Mouse (Mus musculus): ENCODE results near the gene Ppp1r2. TPM values are rescaled to one million over a fixed set of nuclear protein-coding genes. Genes with fewer than 3 reads are reported as not detected.
A peak's percentile ranks its signal among the peaks of the same experiment; 100 is the strongest.
"Not testable (repeated sequence)": the region's sequence is repeated elsewhere in the genome, so short reads cannot be mapped to it uniquely, and the experiment has no call there.

The Ppp1r2 gene
- 10 to 100 TPM; 85.9 to 87.7 TPM for total RNA-seq (2021)
- long read RNA-seq, experiment 1, full-length matches to known transcripts = 81 of 95 reads
- long read RNA-seq, experiment 1, partial matches to known transcripts = 11 of 95 reads
- long read RNA-seq, experiment 1, other reads (novel, unspliced or antisense) = 3 of 95 reads
- long read RNA-seq, experiment 2, full-length matches to known transcripts = 139 of 156 reads
- long read RNA-seq, experiment 2, partial matches to known transcripts = 10 of 156 reads
- long read RNA-seq, experiment 2, other reads (novel, unspliced or antisense) = 7 of 156 reads

DNA sequence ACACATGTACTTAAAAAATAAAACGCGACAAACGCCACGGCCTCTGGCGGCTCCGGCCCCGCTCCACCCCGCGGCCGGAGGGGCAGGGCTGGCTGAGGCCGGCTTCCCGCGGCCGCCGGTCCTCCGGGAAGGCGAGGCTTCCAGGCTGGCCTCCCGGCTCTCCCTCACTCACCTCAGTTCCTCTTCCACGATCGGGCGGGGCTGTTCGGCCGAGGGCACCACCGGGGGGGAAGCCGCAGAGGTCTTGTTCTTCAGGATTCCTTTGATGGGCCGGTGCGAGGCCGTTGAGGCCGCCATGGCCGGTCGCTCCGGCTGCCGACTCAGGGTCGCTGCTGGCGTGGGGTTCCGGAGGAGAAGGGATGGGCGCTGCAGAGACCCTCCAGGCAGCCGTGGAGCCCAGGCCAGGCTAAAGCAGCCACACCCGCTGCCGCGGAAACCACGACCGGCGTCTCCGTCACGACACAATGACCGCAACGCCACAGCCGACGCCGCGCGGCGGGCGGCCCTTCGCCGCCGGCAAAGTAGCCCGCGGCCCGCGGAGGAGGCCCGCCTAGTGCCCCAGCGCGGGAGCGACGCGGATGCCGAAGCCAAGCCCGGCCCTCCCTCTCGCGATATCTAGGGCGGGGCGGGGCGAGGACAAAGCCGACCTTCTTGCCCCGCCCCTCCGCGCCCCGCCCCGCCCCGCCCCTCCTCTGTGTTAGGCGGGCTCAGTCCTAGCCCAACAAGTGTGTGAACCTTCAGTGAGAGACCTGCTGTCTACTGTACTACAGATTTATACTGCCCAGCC is at the start of gene Ppp1r2:
Ppp1r2 (minus strand) TSS at position 604 of the 787 bp plus-strand sequence.
- peak; percentile 81 to 87 for DNase-seq (ENCODE audit: low spot score in 2 of 2)

DNA sequence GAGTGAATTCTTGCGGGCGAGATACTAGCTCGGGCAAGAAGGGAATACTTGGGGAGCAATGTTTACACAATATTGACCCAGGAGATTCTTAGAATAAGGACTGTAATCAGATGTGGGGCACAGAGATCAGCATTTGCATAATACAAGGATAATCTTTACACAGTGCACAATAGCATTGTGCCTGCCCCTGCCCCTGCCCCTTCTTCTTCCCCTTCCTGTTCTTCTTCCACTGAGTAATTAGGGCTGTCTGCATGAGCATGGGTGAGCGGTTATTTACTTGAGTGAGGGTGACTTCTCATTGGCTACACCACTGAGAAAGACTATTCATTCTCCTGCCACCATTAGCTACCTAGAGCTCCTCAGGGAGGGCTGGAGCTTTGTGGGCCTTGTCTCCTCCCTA is 46.4 kb upstream of the Ppp1r2 start:
- no peak for DNase-seq (ENCODE audit: low spot score in 2 of 2)

DNA sequence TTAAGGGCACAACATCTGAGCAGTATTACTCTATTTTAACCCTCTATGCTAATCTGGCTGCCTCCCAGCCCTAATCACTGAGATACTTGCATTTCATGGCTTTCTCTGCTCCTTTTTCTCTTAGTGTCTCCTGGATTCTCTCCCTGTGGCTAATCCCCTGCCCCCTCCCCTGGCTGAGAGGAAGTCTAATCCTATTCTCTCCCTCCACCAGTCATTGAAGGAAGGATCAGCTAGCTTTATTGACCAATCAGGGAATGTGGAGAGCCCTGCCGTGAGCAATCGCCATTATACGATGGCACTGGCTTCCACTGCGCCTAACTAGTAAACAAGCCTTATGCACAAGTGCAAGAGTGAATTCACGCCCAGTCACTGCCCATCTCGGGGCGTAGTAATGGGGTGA is 45.9 kb upstream of the Ppp1r2 start:
- DNase-seq (ENCODE audit: low spot score in 2 of 2) = no peak

DNA sequence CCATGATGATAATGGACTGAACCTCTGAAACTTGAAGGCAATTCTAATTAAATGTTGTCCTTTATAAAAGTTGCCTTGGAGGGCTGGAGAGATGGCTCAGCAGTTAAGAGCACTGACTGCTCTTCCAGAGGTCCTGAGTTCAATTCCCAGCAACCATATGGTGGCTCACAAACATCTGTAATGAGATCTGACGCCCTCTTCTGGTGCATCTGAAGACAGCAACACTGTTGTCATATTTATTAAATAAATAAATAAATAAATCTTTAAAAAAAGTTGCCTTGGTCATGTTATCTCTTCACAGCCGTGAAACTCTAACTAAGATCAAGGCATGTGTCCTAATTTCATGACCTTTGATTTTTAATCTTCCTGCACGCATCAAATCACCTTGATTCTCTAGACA is 44.6 kb upstream of the Ppp1r2 start:
- DNase-seq (ENCODE audit: low spot score in 2 of 2) = not testable (repeated sequence)

DNA sequence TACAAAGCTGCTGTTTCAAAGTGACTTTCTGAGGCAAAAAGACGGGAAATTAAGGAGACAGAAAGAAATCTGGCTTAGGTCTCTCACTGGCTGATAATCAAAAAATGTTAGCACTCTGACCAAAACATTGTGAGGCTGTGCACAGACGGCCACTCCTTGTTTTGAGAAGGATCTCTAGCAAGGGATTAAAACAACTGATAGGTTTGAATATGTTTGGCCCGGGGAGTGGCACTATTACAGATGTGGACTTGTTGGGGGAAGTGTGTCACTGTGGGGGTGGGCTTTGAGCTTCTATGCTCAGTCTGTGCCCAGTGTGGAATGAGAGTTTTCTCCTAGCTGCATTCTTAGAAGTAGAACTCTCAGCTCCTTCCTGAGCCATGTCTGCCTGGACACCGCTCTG is 44.2 kb upstream of the Ppp1r2 start:
- no peak for DNase-seq (ENCODE audit: low spot score in 2 of 2)

DNA sequence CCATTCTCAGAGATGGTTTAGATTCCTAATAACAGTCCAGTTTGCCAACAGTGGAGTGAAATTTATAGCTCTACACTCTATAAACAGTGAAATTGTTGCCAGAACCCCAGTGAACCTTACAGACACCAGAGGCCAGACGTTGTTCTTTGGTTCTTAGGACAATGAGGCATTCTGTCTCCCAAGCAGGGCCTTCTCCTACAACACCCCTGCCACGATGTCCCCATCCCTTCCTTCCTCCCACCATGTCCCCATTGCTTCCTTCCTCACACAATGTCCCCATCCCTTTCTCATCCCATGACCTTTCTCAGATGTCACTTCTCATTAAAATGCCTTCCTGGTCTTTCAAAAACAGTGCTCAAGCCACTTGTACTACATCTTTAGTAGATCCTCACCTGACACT is 43.3 kb upstream of the Ppp1r2 start:
- no peak for DNase-seq (ENCODE audit: low spot score in 2 of 2)

DNA sequence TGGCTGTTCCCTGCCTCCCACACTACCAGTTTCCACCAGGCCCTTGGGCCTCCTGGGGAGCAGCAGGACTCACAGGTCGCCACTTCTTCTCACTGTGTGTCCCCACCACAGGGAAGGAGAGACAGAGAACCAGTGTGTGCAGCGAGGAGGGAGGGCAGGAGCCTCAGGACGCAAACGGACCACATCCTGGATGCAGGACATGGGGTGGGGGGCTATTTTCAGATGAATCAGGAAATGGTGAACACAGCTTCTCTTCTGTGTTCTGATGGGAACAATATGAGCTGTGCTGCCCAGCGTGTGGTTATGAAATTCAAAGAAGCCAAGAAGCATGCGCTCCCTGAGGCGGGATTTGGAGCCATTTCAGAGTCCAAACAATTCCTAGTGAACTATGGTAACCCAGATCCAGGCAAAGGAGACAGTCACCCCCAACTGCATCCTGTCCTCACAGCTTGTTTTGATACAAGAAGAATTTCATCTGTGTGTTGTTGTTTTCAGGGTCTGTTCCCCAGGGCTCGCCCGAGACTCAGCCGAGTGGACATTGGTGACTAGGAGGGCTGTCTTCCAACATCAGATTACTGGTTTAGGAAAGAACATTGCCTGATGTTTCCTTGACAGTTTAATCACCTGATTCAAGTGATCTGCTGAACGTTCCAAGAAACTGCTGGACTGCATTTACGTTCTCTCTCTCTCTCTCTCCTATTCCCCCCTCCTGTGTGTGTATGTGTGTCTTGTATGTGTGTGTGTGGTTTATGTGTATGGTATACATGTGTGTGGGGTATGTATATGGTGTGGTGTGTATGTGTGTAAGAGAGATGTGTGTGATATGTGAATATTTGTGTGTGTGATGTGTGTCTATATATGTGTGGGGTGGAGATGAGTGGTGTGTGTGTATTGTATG is 41.4 kb upstream of the Ppp1r2 start:
- DNase-seq (ENCODE audit: low spot score in 2 of 2) = not testable (repeated sequence)

DNA sequence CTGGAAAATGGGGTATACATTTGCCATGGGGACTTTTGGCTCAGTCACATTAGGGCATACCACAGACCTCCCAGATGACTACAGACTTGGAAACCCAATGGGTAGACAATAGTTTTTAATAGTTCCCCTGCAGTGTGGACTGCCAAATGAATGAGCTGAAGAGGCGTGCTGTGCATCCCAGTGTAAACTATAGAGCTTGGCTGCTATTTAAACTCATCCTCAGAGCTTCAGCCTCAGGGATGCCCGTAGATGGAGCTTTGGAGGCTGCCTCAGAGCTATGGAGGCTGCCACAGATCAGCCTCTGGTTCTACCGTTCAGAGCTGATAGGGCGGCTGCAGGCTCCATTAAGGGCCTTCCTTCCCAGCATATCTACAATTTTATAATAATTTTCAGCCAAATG is 40.2 kb upstream of the Ppp1r2 start:
- DNase-seq (ENCODE audit: low spot score in 2 of 2) = no peak

DNA sequence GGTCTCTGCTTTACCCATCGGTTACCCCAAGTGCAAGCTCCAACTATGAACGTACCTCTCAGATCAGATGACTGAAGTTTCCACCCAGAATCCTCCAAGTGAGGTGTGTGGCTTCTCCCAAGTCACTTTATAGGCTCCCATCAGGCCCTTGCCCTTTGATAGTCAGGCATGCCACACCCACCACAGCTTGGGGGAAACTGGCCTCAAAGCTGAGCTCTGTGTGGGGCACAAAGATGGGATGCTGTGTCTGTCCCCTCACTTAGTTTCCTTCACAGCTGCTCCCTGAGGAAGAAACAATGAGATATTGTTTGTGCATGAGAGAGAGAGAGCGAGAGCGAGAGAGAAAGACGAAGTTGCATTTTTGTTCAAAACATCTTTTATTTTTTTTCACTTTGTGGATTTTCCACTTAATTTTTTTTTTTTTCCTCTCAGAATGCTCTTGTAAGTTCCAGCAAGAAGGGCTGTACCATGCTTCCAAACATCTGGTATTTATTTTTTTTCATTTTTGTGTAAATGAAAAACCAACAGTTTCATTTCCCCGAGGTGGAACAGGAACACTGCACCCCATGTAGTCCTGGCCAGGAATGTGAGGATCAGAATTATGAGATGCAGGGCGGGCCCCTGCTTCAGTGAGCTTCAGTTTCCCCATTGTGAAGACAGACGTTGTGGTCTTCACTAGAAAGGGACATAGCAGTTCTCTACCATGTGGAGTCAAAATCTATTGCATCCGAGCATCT is 39.6 kb upstream of the Ppp1r2 start, which contains the start of gene Apod:
Apod (minus strand) TSS at position 312 of the 737 bp plus-strand sequence.
- no peak for DNase-seq (ENCODE audit: low spot score in 2 of 2)

DNA sequence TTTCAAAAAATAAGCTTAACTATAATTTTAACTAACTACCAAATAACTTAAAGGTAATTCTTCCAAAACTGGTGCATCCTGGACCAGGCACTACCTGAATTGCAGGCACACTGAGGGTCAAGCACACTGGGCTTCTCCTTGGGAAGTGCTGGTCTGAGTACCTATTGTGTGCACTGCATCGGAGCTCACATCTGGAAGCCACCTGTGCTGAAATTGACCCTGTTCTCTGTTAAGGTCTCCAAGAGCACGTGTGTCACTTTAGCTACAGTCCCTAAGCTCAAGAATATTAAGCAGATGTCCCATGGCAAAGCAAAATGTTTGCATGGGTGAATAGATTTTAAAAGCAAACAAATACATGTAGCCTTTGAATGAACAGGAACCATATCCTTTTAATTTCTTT is 38.5 kb upstream of the Ppp1r2 start:
- no peak for DNase-seq (ENCODE audit: low spot score in 2 of 2)

DNA sequence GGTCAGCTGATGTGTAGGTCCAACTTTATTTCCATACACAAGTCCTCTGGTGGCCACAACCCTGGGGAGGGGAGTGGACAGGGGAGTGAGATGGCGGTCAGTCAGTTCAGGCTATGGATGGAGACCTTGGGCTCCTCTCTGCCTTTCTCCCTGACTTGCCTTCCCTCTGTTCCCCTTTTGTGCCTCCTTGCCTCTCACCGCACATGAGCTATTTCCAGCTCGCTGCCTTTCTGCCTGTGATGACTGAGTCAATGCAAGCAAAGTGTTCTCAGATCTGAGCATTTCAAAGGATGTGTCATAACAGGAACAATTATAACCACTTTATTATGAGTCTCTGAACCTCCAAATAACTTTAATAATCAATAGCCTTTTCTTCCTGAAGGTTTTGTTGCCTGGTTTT is 37.2 kb upstream of the Ppp1r2 start:
- DNase-seq (ENCODE audit: low spot score in 2 of 2) = no peak

DNA sequence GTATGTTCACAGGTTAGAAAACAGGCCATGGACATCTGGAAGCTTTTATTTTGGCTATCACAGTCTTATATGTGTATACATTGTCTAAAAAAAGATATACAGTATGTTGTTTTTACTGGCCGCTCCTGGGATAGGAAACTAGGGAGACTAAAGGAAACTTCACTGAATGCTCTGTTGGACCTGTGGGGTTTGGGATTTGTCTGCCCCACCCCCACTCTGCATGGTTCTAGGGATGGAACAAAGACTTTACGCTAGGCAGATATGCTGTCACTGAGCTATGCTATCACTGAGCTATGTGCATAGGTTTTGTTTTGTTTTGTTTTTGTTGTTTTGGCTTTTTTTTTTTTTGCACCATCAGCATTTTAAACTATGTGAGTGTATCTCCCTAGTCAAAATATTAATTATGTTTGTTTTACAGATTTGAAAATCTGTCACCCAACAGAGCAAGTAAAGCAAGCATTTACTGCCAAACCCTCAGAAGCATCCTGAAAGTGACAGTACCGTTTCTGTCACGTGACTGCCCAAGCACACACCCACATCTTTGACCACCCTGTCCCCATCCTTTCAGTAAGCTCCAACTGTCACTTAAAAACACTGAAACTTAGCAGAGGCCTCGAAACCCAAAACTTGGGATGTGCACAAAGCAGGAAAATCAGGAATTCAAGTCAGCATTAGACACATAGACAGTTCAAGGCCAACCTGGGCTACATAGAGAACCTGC is 30.3 kb upstream of the Ppp1r2 start:
- DNase-seq (ENCODE audit: low spot score in 2 of 2) = no peak

DNA sequence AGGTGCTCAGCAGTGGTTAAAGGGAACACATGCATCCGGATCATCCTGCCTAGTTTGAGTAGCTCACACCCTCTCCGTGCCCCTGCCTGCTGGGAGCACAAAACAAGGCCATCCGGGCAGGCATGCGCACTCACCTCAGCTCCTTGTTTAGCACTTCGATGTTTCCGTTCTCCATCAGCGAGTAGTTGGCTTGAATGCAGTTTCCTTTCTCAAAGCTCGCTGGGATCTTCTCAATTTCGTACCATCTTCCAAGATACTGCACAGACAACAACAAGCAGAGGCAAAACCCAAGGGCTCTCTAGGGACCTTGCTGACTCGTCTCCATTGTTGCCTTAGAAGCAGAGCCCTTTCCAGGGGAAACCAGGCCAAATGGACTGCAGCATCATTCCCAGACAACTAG is 28.2 kb upstream of the Ppp1r2 start:
- no peak for DNase-seq (ENCODE audit: low spot score in 2 of 2)

DNA sequence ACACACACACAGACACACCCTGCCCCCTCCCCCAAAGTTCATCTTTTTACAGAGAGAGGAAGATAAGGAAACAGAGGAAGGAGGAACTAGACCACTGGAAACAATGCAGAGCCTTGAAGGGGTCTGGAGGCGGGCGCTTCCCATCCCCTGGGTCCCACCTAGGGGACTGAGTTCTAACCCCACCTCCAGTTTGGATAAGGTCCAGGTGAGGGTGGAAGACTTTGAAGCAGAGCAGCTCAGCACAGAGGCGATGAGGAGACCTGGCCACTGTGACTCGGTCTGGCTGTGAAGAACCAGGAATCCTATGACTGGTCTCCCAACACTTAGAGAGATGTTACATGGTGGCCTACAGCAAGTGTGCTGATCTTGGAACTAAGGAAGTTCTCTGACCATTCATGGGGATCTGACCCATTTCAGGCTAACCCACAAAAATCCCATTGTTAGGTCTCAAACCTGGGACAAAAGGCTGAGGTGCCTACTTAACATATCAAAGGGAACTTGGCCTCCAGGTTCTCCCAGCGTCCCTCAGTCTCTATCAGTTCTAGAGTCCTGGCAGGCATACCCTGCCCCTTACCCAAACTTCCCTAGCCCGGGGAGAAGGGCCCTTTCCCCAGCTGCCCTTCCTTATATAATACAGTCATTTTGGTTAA is 25.9 kb upstream of the Ppp1r2 start:
- DNase-seq (ENCODE audit: low spot score in 2 of 2) = no peak

DNA sequence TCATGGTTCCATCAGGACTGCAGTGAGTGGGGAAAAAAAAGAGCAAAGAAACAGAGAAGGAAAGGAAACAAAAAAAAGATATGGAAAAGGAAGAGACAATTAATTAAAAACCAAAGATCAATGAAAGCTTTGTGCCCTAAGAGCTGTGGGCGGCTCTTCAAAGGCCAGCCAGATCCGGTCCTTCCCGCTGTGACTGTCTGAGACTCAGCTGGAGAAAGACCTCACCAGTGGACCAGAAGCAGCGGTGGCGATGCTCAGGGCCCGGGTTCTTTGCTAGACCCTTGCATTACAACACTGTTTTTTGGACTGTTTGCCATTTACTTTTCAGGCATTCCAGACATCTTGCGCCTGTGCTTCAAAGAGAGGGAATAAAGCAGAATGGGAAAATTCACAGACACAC is 25.4 kb upstream of the Ppp1r2 start:
- no peak for DNase-seq (ENCODE audit: low spot score in 2 of 2)

DNA sequence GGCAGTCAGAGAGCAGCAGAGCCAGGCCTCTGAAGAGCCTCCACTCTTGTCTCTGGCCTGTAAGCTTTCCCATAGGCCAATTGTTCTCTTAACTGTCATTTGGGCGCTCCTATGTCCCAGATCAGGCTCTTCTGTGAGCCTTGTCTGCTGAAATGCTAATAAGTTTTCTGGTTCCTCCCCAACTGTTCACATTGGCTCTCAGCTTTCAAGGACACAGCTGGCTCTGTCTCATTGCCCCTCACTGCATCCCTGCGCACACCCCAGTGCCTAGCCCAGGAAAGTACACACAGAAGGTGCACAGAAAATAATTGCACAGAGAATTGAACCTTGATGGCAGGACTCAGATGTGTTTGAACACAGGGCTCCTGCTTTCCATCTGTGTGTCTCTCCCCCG is 24.9 kb upstream of the Ppp1r2 start:
- no peak for DNase-seq (ENCODE audit: low spot score in 2 of 2)

DNA sequence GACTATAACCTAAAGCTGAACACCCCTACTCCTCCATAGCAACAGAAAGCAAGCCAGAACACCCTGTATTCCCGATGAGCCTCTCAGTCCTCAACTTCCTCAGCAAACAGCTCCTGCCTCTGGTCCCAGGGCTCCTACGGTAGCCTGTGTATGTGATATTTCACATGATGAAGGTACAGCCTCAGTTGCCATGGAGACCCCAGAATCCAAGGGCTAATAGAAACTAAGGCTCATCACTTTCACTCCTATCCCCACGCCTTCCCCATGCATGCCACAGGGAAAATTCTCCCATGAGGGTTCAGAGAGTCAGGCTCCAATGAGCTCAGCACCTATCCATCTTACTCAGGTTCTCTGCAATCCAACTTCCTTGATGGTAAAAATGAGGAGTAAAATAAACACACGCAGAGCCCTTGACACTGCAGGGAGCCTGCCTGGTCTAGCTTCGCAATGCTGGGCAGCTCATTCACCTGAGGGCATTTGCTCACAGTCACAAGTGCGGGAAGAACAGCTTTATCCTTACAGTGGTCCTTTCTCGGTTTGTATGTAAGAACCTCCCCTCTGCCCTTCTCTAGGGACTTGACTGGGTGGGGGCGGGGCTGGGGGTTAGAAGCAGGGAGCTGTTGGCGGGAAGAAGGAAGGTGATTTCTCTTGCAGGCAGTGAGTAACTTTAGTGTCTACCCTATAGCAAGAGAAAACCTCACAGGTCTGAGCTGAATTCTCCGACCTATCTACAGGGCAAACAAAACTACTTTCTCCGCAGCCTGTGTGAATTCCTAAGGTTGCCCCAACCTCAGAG is 24.3 kb upstream of the Ppp1r2 start:
- no peak for DNase-seq (ENCODE audit: low spot score in 2 of 2)

DNA sequence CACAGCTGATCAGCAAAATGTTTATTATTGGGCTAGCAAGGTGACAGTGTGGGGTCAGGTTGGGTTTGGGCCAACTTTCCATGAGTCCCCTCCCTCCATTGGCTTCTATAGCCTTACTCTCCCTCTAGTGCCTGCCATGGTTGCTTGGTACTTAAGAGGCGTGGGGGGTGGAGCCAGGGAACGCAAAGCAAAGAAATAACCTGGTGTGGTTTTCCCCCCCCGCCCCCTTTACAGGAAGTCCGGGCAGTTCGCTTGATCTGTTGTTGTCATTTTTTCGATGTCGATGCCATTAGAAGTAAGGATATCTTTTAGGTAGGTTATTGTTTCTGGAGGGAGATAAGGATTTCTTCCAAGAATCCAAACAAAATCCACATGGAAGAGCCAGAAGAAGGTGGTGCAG is 22.0 kb upstream of the Ppp1r2 start:
- DNase-seq (ENCODE audit: low spot score in 2 of 2) = no peak

DNA sequence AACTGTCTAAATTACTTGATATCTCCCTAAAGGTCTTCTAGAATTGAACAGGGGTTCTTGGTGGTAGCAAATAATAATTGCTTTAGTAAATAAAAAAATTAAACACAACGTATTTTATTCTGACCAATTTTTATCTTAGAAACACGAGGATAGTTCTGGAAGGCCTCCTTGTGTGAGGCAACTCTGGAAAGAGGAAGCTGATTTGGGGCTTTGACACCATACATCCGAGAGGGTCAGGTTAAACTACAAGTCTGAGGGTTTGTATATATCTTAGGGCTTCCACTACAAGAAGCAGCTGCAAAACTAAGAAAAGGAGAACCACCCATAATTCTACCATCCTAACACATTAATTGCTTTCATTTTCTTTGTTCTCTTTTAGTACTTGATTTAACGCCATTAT is 18.7 kb upstream of the Ppp1r2 start:
- no peak for DNase-seq (ENCODE audit: low spot score in 2 of 2)
